Mouse (Mus musculus) liver, embryonic 18 days (tissue): ENCODE measurements around the gene Vmn1r210. TPM values are rescaled to one million over a fixed set of nuclear protein-coding genes. Genes with fewer than 3 reads are reported as not detected.

Source experiments
- polyA plus RNA-seq: library from polyadenylated mRNA; depleted of rRNA; stranded (reverse); fragments of >200 nt; gene quantifications from 2 replicates; pipeline ENCODE4 v1.2.3, GENCODE M21; 2012; rRNA removed

Gene Vmn1r210
- not detected in 2 replicates for polyA plus RNA-seq

GRCm38 (mm10) chr13:22831248-22831647 is at the start of gene Vmn1r210:
TSS of gene Vmn1r210 (minus strand) at chr13:22831348.

GRCm38 (mm10) chr13:22857461-22857860 is 26.3 kb upstream of the Vmn1r210 start, which contains the start of gene Vmn1r211:
TSS of gene Vmn1r211 (minus strand) at chr13:22857561.

GRCm38 (mm10) chr13:22809582-22809981 is 21.6 kb downstream of the Vmn1r210 start, which contains the start of gene Vmn1r209:
TSS of gene Vmn1r209 (minus strand) at chr13:22809682.

GRCm38 (mm10) chr13:22777300-22777699 is 53.8 kb downstream of the Vmn1r210 start, which contains the start of gene Vmn1r208:
TSS of gene Vmn1r208 (minus strand) at chr13:22777400.

Other genes with a start within 250 kb of the Vmn1r210 start
- not detected in 2 replicates for gene Vmn1r205, start 238.3 kb downstream of the Vmn1r210 start, polyA plus RNA-seq
- gene Vmn1r206, start 207.1 kb downstream of the Vmn1r210 start, polyA plus RNA-seq = not detected in 2 replicates
- not detected in 2 replicates for gene Vmn1r207-ps, start 101.7 kb downstream of the Vmn1r210 start, polyA plus RNA-seq
- gene Vmn1r208, start 53.9 kb downstream of the Vmn1r210 start, polyA plus RNA-seq = not detected in 2 replicates
- not detected in 2 replicates for gene Vmn1r209, start 21.7 kb downstream of the Vmn1r210 start, polyA plus RNA-seq
- gene Vmn1r211, start 26.2 kb upstream of the Vmn1r210 start, polyA plus RNA-seq = not detected in 2 replicates
- gene Vmn1r212, start 52.9 kb upstream of the Vmn1r210 start, polyA plus RNA-seq = not detected in 2 replicates
- not detected in 2 replicates for gene Vmn1r213, start 176.3 kb upstream of the Vmn1r210 start, polyA plus RNA-seq
- gene Vmn1r214, start 199.1 kb upstream of the Vmn1r210 start, polyA plus RNA-seq = not detected in 2 replicates
- not detected in 2 replicates for gene Vmn1r215, start 236.7 kb upstream of the Vmn1r210 start, polyA plus RNA-seq